Mouse (Mus musculus) heart, embryonic 14.5 days (tissue): ENCODE measurements around the gene Map2. TPM values are rescaled to one million over a fixed set of nuclear protein-coding genes. Genes with fewer than 3 reads are reported as not detected.

ENCODE experiments used
- ATAC-seq: fragments of 200-750 bp; cut with Nextera tagmentation; 2 replicates; pipeline ENCODE4 v1.8.0; 2017; ENCODE audit warnings: low read depth, moderate TSS enrichment; ENCODE audit not compliant: insufficient number of reproducible peaks, insufficient read depth, low FRiP score
- H3K27ac ChIP-seq, 2 experiments: fragments of 200-500 bp in 1 of 2; fragments of 300-500 bp in 1 of 2; sonication (generic) in 1 of 2; replicated peaks in 1 of 2; 2 replicates each; pipeline ENCODE4 v1.5.1; 2012 to 2014; ENCODE audit warnings: low read depth in 2 of 2, low read length in 2 of 2, control low read depth in 1 of 2, mild to moderate bottlenecking in 1 of 2, mixed read lengths in 1 of 2; ENCODE audit not compliant: control insufficient read depth in 1 of 2, insufficient read depth in 1 of 2
- H3K27me3 ChIP-seq: fragments of 300-500 bp; sonication (generic); 2 replicates; pipeline ENCODE4 v1.6.1; 2014; ENCODE audit warnings: mild to moderate bottlenecking, low read length, control low read depth; ENCODE audit not compliant: control insufficient read depth, insufficient read depth
- H3K36me3 ChIP-seq: fragments of 300-500 bp; sonication (generic); 2 replicates; pipeline ENCODE4 v1.6.1; 2014; ENCODE audit warnings: mild to moderate bottlenecking, control low read depth, low read length, mixed read lengths; ENCODE audit not compliant: control insufficient read depth, insufficient read depth
- H3K4me1 ChIP-seq, 2 experiments: fragments of 200-500 bp in 1 of 2; fragments of 300-500 bp in 1 of 2; sonication (generic) in 1 of 2; 2 replicates each; pipeline ENCODE4 v1.6.1; 2012 to 2014; ENCODE audit warnings: low read length in 2 of 2, control low read depth in 1 of 2, mixed read lengths in 1 of 2; ENCODE audit not compliant: control insufficient read depth in 2 of 2, insufficient read depth in 2 of 2
- H3K4me2 ChIP-seq: fragments of 300-500 bp; sonication (generic); 2 replicates; pipeline ENCODE4 v1.6.1; 2014; ENCODE audit warnings: mild to moderate bottlenecking, low read length
- H3K4me3 ChIP-seq, 2 experiments: fragments of 200-500 bp in 1 of 2; fragments of 300-500 bp in 1 of 2; sonication (generic) in 1 of 2; 2 replicates each; pipeline ENCODE4 v1.5.1; 2012 to 2014; ENCODE audit warnings: low read length in 2 of 2, mild to moderate bottlenecking in 2 of 2, control low read depth in 1 of 2, low read depth in 1 of 2, moderate library complexity in 1 of 2; ENCODE audit not compliant: control insufficient read depth in 1 of 2, insufficient read depth in 1 of 2
- H3K9ac ChIP-seq: fragments of 300-500 bp; sonication (generic); 2 replicates; pipeline ENCODE4 v1.6.1; 2014; ENCODE audit warnings: mild to moderate bottlenecking, low read length
- H3K9me3 ChIP-seq: fragments of 300-500 bp; sonication (generic); 2 replicates; pipeline ENCODE4 v1.6.1; 2016; ENCODE audit warnings: low read length, control low read depth; ENCODE audit not compliant: control insufficient read depth
- WGBS: fragments of 180-500 bp; shearing (Covaris S2); extraction: QIAGEN DNeasy Blood & Tissue Kit; methylation state at CpG from one replicate; pipeline ENCODE4 v1.1.7; 2014; 5-methylcytosine and 5-hydroxymethylcytosine counted together
- polyA plus RNA-seq: library from polyadenylated mRNA; unstranded; fragments of >200 nt; fragmentation: Nextera tagmentation; extraction: Ambion mirVana; gene quantifications from 2 replicates; pipeline ENCODE4 v1.2.1, GENCODE M21; 2014

The Map2 gene
- polyA plus RNA-seq, 1 experiment from 2014 or later, result 2.7 TPM

DNA sequence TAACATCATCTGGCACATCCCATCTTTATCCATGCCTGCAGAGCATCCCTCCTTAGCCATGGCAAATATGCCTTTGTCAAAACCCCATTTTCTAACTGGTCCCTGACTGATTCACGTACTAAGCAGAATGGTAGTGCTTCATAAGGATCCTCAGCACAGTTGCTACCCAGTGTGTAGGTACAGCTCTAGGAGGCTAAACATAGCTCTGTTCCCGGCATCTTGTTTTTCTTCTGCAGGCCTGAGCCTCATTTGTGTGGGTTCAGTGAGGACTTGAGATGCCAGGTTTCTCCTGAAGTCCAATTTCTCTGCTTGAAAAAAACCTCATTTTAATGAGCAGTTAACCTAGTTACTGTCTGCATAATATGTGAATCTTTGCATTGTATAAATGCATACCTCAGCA lies 30.4 kb downstream of the Map2 start:
- Histone ChIP-seq H3K27ac (no peak overlapping the region), H3K27me3 (no peaks in the 10 kb centered on the region), H3K4me1 (no peaks in the 10 kb centered on the region), H3K4me3 (no peak overlapping the region), H3K9me3 (no peaks in the 10 kb centered on the region), H3K36me3 (no peaks in the 10 kb centered on the region), H3K4me2 (no peak overlapping the region), H3K9ac (no peak overlapping the region)
- no peak for ATAC-seq
- 74% methylated on average over 2 of the region's 2 CpGs for WGBS

DNA sequence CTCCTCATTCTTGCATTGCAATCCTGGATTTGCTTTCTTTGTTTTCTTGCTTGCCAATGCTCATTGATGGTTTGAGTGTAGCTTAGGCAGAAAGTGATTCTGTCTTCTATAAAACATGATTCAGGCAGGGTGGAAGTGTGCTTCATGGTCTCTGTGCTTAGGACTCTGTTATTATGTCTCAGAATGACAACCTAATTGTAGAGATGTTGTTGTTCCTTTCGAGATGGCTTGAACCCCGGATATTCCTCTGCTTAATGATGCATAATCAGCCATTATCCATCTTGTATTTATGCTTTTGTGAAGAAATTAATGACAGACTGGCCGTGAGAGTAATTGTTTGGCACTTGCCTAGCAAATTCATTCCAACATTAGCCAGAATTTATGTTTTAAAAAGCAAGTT lies 31.8 kb downstream of the Map2 start:
- Histone ChIP-seq H3K4me3 (no peak overlapping the region), H3K9ac (no peak overlapping the region), H3K36me3 (no peaks in the 10 kb centered on the region), H3K4me2 (no peak overlapping the region), H3K27me3 (no peaks in the 10 kb centered on the region), H3K4me1 (no peaks in the 10 kb centered on the region), H3K9me3 (no peaks in the 10 kb centered on the region), H3K27ac (no peak overlapping the region)
- ATAC-seq, result no peak
- WGBS, result 67% methylated on average over 3 of the region's 3 CpGs

DNA sequence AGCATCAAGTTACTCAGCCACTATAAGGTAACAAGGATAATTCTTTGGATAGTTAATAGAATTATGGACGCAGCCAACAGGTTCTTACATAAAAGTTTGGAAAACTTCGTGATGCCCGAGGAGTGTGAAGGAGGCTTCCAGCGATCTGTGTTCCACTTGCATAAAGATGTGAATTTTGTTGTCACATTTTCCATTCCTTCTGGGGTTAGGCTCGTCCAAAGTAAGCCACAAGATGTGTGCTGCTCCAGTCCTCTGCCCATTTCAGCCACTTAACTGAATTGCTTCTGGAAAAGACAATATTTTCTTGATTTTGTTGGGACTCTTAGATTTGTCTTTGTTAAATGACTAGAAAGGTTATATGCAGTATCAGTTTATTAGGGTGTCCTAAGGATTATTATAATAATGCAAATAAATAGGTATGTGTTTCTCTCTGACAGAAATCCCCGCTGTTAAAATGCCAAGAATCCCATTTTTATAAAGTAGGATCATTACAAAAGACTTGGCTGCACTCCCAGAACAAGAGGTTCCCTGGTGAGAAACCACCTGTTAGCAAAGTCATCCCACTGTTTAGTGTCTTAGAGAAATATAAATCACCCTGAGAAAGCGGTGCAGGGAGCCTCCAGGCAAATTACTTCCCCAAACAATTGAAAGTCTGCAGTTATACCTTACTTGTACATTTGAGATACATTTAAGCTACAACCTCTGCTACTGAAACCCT lies 36.2 kb downstream of the Map2 start:
- H3K36me3 ChIP-seq, result no peaks in the 10 kb centered on the region
- H3K9ac ChIP-seq, result no peak overlapping the region
- 72% methylated on average over 7 of the region's 7 CpGs for WGBS
- no peaks in the 10 kb centered on the region for H3K27me3 ChIP-seq
- H3K9me3 ChIP-seq, result no peaks in the 10 kb centered on the region
- no peak for ATAC-seq
- H3K27ac ChIP-seq, result no peak overlapping the region
- H3K4me3 ChIP-seq, result no peak overlapping the region
- H3K4me2 ChIP-seq, result no peak overlapping the region
- no peaks in the 10 kb centered on the region for H3K4me1 ChIP-seq

DNA sequence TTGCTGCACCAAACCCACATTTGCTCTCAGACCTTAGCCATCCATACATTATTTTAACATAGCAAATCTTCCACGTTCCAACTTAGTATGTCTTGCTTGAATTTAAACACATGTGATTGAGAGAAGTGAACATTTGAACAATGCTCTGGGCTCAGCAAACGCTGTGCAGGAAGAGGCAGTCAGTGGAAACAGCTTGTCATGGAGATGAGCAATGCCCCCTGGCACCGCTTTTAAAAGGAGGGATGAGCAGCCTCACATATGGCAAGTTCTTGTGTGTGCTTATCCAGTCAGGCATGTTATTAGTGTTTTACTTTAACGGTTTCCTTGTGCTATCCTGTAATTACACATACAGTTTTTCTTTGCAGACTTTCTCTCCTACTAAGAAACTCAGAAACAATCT lies 46.4 kb downstream of the Map2 start:
- H3K9me3 ChIP-seq, result no peaks in the 10 kb centered on the region
- no peak for ATAC-seq
- no peak overlapping the region for H3K9ac ChIP-seq
- no peak overlapping the region for H3K4me3 ChIP-seq
- no peaks in the 10 kb centered on the region for H3K27me3 ChIP-seq
- H3K4me2 ChIP-seq, result no peak overlapping the region
- 73% methylated on average over 4 of the region's 4 CpGs for WGBS
- no peak overlapping the region for H3K27ac ChIP-seq
- no peaks in the 10 kb centered on the region for H3K4me1 ChIP-seq
- no peaks in the 10 kb centered on the region for H3K36me3 ChIP-seq

DNA sequence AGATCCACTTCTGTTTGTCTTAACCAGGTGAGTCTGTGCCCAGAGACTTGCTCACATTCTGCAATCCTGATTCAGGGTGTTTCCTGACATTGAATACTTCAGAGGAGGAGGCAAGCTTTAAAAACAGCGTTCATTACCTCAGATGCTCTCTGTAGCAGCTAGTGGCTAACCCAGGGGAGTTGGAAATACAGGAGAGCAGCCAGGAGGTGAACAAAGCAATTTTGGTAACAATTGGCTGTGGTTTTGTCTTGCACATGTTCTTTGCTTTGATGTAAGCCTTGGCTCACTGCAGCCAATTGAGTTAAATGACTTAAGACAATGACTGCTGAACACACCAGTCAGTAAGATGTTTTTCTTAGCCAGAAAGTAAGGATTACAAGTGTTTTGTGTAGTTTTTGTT lies 48.3 kb downstream of the Map2 start:
- Histone ChIP-seq H3K4me3 (no peak overlapping the region), H3K9ac (no peak overlapping the region), H3K9me3 (no peaks in the 10 kb centered on the region), H3K4me1 (no peaks in the 10 kb centered on the region), H3K27me3 (no peaks in the 10 kb centered on the region), H3K4me2 (no peak overlapping the region), H3K27ac (no peak overlapping the region), H3K36me3 (no peaks in the 10 kb centered on the region)
- no peak for ATAC-seq
- WGBS, result 43% methylated on average over 1 of the region's 1 CpGs

DNA sequence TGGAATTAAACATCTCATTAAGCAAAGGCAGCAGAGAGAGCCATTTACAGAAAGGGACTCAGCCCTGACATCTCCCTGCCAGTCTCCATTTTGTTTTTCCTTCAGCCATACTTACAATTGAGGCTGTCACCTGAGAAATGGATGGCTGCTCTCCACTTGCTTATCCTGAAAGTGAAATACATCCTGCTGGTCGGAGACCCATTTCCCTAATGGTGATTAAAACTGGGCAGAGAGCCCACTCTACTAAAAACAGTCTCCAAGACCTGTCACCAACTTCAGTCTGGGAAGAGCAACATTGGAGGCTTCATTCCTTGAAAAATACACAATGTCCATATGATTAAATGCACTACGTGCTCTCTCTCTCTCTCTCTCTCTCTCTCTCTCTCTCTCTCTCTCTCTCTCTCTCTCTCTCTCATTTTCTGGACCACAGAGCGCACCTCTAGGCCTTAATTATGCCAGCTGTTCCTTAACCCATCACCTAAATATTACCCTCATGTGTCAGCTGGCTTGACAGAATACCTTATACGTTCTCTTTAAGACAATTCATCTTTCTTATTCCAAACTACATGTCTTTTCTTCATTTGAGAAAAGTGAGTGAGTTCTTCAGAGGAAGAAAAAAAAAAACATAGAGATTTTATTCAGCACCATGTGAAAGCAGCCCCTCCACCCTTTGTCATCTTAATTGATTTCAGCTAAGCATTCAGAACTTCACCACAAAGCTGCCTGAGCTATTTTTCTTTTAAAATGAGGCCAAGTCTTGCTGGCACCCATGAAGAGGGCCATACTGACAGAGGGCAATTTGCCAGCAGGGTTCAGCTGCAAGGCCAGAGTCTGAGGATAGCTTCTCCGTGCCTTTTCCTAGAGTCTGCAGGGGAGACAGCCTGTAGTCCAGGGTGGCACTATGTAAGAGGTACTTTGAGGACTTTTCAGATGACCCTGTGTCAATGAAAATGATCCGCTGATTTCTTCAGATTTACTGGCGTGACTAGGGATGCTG lies 51.6 kb downstream of the Map2 start:
- Histone ChIP-seq H3K4me1 (no peaks in the 10 kb centered on the region), H3K4me3 (no peak overlapping the region), H3K36me3 (no peaks in the 10 kb centered on the region), H3K27me3 (no peaks in the 10 kb centered on the region), H3K27ac (no peak overlapping the region), H3K4me2 (no peak overlapping the region), H3K9ac (no peak overlapping the region), H3K9me3 (no peaks in the 10 kb centered on the region)
- 62% methylated on average over 7 of the region's 7 CpGs for WGBS
- ATAC-seq, result no peak; the same call in 1 of the 2 replicates

DNA sequence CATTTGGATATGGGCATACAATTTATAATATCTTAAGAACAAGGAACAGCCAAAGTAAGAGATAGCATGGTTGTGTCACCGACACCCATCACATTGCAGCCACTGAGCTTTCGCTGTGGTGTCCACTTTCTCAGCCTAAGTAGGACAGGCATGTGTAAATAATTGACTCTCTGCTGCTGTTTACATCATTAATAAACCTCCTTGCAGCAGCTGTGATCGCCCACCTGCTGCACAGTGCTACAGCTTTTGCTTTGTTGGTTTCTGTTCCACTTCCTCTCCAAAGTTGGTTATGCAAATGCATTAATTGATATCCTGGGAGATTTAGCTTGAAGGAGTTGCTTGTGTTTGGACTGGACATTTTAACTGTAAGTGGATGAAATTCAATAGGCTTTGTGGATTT lies 53.1 kb downstream of the Map2 start:
- ATAC-seq, result no peak
- H3K36me3 ChIP-seq, result no peaks in the 10 kb centered on the region
- no peaks in the 10 kb centered on the region for H3K4me1 ChIP-seq
- H3K4me2 ChIP-seq, result no peak overlapping the region
- no peak overlapping the region for H3K27ac ChIP-seq
- H3K4me3 ChIP-seq, result no peak overlapping the region
- H3K9ac ChIP-seq, result no peak overlapping the region
- WGBS, result 89% methylated on average over 3 of the region's 3 CpGs
- no peaks in the 10 kb centered on the region for H3K9me3 ChIP-seq
- H3K27me3 ChIP-seq, result no peaks in the 10 kb centered on the region
